ENCODE assay signal across 18 mouse cellular contexts in genomic region chr15:79427516-79427915, GRCm38 (mm10). TPM values are rescaled to one million over a fixed set of nuclear protein-coding genes. Genes with fewer than 3 reads are reported as not detected.
DNase-seq lines count a peak whose midpoint lies in the region; TF ChIP-seq lines count a peak whose summit lies in the region.
"Had no signal": no experiment of that assay in that cellular context is flagged by ENCODE, and none has a peak within 500 bp of the region (broad histone marks: within the 10 kb centered on the region; RNA-seq: fewer than 3 reads in every experiment).

No protein-coding gene starts in this region.

- TF ChIP-seq POLR2A in thymus, adult 2 months (IDR thresholded peaks at IDR 0.05; ENCODE audit: control insufficient read depth, extremely low read depth, insufficient read depth, low read length, poor library complexity): no peak

- no peak overlapping the region for H3K4me3 ChIP-seq in thymus, adult 2 months (ENCODE audit: control insufficient read depth, insufficient read depth, low read length)
- H3K4me3 ChIP-seq: forebrain, embryonic 10.5 days; gastrocnemius, adult 2 months; limb, embryonic 12.5 days; liver, embryonic 12.5 days; midbrain, embryonic 13.5 days; neural tube, embryonic 12.5 days had no signal

- peaks cover 73% of the 10 kb centered on the region for H3K36me3 ChIP-seq in thymus, adult 2 months (ENCODE audit: control insufficient read depth, insufficient read depth, low read length)

- H3K27me3 ChIP-seq in thymus, adult 2 months (ENCODE audit: control insufficient read depth, insufficient read depth, low read length): no peaks in the 10 kb centered on the region
- H3K27me3 ChIP-seq: limb, embryonic 12.5 days; liver, embryonic 12.5 days; midbrain, embryonic 13.5 days; neural tube, embryonic 12.5 days had no signal

- WGBS in thymus, adult 2 months: 95% methylated on average over 6 of the region's 6 CpGs

- H3K4me1 ChIP-seq in thymus, adult 2 months (replicated peaks; ENCODE audit: control insufficient read depth, insufficient read depth, low read length): peaks cover 5% of the 10 kb centered on the region; the same call in 1 of the 2 replicates
- H3K4me1 ChIP-seq: forebrain, embryonic 10.5 days; limb, embryonic 12.5 days; neural tube, embryonic 12.5 days had no signal

- H3K27ac ChIP-seq in thymus, adult 2 months (ENCODE audit: control insufficient read depth, insufficient read depth, low read length): no peak overlapping the region
- H3K27ac ChIP-seq: forebrain, embryonic 10.5 days; gastrocnemius, adult 2 months; limb, embryonic 12.5 days; liver, embryonic 12.5 days; midbrain, embryonic 13.5 days; neural tube, embryonic 12.5 days had no signal

- DNase-seq in cerebellum, postnatal 14 days: peak; percentile 41 to 45
- DNase-seq in cerebellum, adult 9-11 months: no peak
- peak; percentile 56 to 70 for DNase-seq in kidney, postnatal 25 days
- no peak for DNase-seq in kidney, adult 8-10 months
- peak; percentile 89 for DNase-seq in 416B (ENCODE audit: low read depth)
- DNase-seq in brain, adult 2 months (ENCODE audit: low read depth, low spot score): peak; percentile 68
- DNase-seq in thymus, adult 2 months: no peak
- DNase-seq: cerebellum, adult 8-10 months; forebrain, postnatal 0 days; gastrocnemius, adult 2 months; kidney, adult 11 months; kidney, postnatal 4 days; lung, adult 2 months had no signal

- no peak for TF ChIP-seq CTCF in thymus, adult 2 months (IDR thresholded peaks at IDR 0.05; ENCODE audit: borderline replicate concordance, control insufficient read depth, extremely low read depth, insufficient read depth, low read length, poor library complexity)

RNA-seq across cellular contexts. Expression of gene Tmem184b, which starts 24.1 kb away (rescaled TPM):
- polyA plus RNA-seq in thymus, adult 2 months (2012; rRNA removed): 225 and 303 TPM in 2 replicates

RNA-seq across cellular contexts. Expression of gene Csnk1e, which starts 27.9 kb away (rescaled TPM):
- 155 and 173 TPM in 2 replicates for polyA plus RNA-seq in thymus, adult 2 months (2012; rRNA removed)

Comparison
In these comparisons a context has a peak if more than half of its experiments do, and no peak if none do; other contexts are left out.
1. DNase-seq: peak in cerebellum, postnatal 14 days (2 of 2), kidney, postnatal 25 days (2 of 2), 416B (single experiment) and brain, adult 2 months (single experiment); none in cerebellum, adult 9-11 months (single experiment), kidney, adult 8-10 months (0 of 2) and thymus, adult 2 months (single experiment).